Mouse (Mus musculus) intestine, embryonic 16.5 days (tissue): ENCODE measurements at regions not wholly inside any gene's neighbourhood (a gene's known extent, or its start where the extent isn't known, plus 50 kb on each side); places are given as distances from the start of the nearest gene placed in this dataset.

Source experiments
- ATAC-seq: fragments of 200-750 bp; cut with Nextera tagmentation; 2 replicates; pipeline ENCODE4 v1.8.0; 2017; ENCODE audit warnings: moderate TSS enrichment, moderate library complexity
- H3K27ac ChIP-seq: fragments of 300-500 bp; sonication (generic); 2 replicates; pipeline ENCODE4 v1.5.1; 2014; ENCODE audit warnings: mild to moderate bottlenecking, low read length
- H3K27me3 ChIP-seq: fragments of 300-500 bp; sonication (generic); replicated peaks from 2 replicates; pipeline ENCODE4 v1.6.1; 2014; ENCODE audit warnings: low read length, control low read depth, mixed read lengths; ENCODE audit not compliant: control insufficient read depth, insufficient read depth
- H3K36me3 ChIP-seq: fragments of 300-500 bp; sonication (generic); 2 replicates; pipeline ENCODE4 v1.6.1; 2014; ENCODE audit warnings: low read length, control low read depth; ENCODE audit not compliant: control insufficient read depth, insufficient read depth
- H3K4me1 ChIP-seq: fragments of 300-500 bp; sonication (generic); 2 replicates; pipeline ENCODE4 v1.6.1; 2014; ENCODE audit warnings: low read length, control low read depth, mixed read lengths; ENCODE audit not compliant: control insufficient read depth, insufficient read depth
- H3K4me2 ChIP-seq: fragments of 300-500 bp; sonication (generic); 2 replicates; pipeline ENCODE4 v1.6.1; 2014; ENCODE audit warnings: low read depth, low read length, control low read depth
- H3K4me3 ChIP-seq: fragments of 300-500 bp; sonication (generic); 2 replicates; pipeline ENCODE4 v1.5.1; 2014; ENCODE audit warnings: mild to moderate bottlenecking, low read length
- H3K9ac ChIP-seq: fragments of 300-500 bp; sonication (generic); 2 replicates; pipeline ENCODE4 v1.6.1; 2014; ENCODE audit warnings: low read depth, low read length
- H3K9me3 ChIP-seq: fragments of 300-500 bp; sonication (generic); 2 replicates; pipeline ENCODE4 v1.6.1; 2016; ENCODE audit warnings: low read length, control low read depth; ENCODE audit not compliant: control insufficient read depth
- WGBS: fragments of 180-500 bp; shearing (Covaris S2); extraction: QIAGEN DNeasy Blood & Tissue Kit; methylation state at CpG from one replicate; pipeline ENCODE4 v1.1.7; 2014; 5-methylcytosine and 5-hydroxymethylcytosine counted together

DNA sequence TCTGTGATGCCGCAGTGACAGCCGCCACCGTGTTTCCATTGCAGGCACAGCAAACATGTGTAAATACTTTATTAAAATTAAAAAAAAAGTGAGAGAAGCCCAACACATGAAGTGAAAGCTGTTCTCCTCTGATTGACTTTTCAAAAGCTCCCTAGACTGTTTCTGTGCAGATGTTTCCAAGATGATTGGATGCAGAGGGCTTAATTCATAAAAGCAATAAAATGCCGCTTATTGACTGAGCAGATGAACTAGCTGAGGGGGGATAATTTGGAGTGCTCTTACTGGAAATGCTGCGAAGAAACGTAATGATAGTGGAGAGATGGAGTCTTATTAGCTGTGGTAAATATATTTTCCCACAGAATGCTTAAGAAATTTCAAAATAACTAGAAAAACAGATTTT is 170.4 kb downstream of the Rnf144a start:
- no peak overlapping the region for H3K4me2 ChIP-seq
- no peaks in the 10 kb centered on the region for H3K36me3 ChIP-seq
- H3K9ac ChIP-seq, result no peak overlapping the region
- 87% methylated on average over 6 of the region's 6 CpGs for WGBS
- H3K27me3 ChIP-seq, result no peaks in the 10 kb centered on the region
- no peak overlapping the region for H3K4me3 ChIP-seq
- H3K9me3 ChIP-seq, result no peaks in the 10 kb centered on the region
- no peak for ATAC-seq
- H3K27ac ChIP-seq, result no peak overlapping the region
- no peaks in the 10 kb centered on the region for H3K4me1 ChIP-seq

DNA sequence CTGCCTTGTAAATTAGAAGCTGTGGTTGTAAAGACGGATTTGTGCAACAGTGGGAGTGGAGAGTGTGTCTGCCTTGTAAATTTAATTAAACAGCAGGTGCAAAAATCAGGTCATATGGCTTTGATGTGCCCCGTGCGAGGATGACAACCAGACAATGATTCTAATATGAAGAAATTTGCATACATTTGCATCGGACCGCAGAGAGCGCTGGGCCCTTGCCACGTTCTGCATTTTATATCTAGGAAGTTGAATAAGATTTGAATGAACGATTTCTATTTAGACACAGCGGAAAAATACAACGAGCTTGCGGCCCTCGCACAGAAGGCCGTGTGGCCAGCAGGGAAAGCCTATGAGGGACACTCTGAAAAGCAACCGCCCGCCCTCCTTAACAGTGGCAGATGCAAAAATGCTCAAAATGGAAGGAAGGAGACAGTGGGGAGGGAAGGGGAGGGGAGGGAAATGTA is 187.5 kb downstream of the Rnf144a start:
- Histone ChIP-seq H3K9ac (no peak overlapping the region), H3K36me3 (no peaks in the 10 kb centered on the region), H3K4me3 (no peak overlapping the region), H3K9me3 (no peaks in the 10 kb centered on the region), H3K27me3 (no peaks in the 10 kb centered on the region), H3K4me1 (no peaks in the 10 kb centered on the region), H3K4me2 (no peak overlapping the region), H3K27ac (no peak overlapping the region)
- WGBS, result 86% methylated on average over 15 of the region's 15 CpGs
- ATAC-seq, result no peak

DNA sequence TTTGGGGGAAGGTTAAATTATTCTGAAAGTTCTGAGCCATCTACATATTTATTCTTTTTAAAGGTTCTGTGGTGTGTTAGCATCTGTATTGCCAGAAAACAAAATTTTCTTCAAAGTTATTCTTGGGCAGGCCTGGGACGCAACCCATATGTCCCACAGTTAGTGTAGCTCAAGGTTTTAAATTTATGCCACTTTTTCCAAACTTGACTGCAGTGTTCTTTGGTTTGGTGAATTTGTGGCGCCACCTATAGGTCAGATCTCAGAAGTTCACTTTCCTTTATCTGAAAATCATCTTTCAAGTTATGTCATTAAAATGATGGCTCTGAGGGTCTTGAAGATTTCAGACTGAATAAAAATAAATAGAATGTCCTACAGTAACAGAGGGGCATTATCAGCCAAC is 188.7 kb downstream of the Rnf144a start:
- H3K36me3 ChIP-seq, result no peaks in the 10 kb centered on the region
- 8% methylated on average over 2 of the region's 2 CpGs for WGBS
- no peaks in the 10 kb centered on the region for H3K4me1 ChIP-seq
- no peak overlapping the region for H3K27ac ChIP-seq
- no peak overlapping the region for H3K9ac ChIP-seq
- H3K4me3 ChIP-seq, result no peak overlapping the region
- H3K9me3 ChIP-seq, result no peaks in the 10 kb centered on the region
- no peaks in the 10 kb centered on the region for H3K27me3 ChIP-seq
- ATAC-seq, result no peak
- no peak overlapping the region for H3K4me2 ChIP-seq

DNA sequence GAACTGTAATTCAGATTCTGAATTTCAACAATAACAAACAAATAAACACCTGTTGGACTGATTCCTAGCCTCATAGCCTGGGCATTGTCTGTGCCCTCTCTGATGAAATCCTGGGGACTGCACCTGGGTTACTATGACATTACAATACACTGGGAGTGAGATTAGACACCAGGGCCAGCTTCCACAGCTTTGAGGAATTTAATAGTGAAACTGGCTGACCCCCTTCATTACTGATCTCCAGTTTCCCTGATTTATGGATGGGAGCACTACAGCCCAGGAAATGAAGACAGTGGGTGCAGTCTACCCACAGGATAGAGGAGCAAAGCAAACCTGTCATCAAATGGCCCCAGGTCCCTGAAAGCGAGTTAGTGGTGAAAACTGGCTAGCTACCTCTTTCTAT is 202.6 kb downstream of the Rnf144a start:
- ATAC-seq, result no peak
- H3K9me3 ChIP-seq, result no peaks in the 10 kb centered on the region
- WGBS, result 79% methylated on average over 1 of the region's 1 CpGs
- no peak overlapping the region for H3K4me3 ChIP-seq
- H3K27me3 ChIP-seq, result no peaks in the 10 kb centered on the region
- H3K4me2 ChIP-seq, result no peak overlapping the region
- H3K4me1 ChIP-seq, result no peaks in the 10 kb centered on the region
- no peaks in the 10 kb centered on the region for H3K36me3 ChIP-seq
- H3K9ac ChIP-seq, result no peak overlapping the region
- H3K27ac ChIP-seq, result no peak overlapping the region

DNA sequence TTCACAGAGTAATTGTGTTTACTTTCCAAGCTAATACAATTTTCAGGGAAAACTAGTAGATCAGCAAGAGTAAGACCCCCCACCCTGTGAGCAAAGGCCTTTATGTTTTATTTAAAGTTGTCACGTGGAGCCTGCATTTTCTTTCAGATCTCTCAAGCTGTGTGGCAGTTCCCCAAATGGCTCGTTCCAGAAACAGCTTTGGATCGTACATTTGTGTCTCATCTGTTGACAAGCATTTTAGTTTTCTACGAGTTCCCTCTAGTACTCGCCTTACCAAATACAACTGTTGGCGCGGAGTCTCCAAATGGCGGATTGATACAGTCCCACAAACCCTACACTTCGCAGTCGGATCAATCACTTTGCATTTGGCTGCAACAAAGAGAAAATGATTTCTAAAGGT is 203.6 kb downstream of the Rnf144a start:
- no peaks in the 10 kb centered on the region for H3K36me3 ChIP-seq
- no peaks in the 10 kb centered on the region for H3K4me1 ChIP-seq
- H3K9me3 ChIP-seq, result no peaks in the 10 kb centered on the region
- no peak for ATAC-seq
- no peak overlapping the region for H3K4me3 ChIP-seq
- no peaks in the 10 kb centered on the region for H3K27me3 ChIP-seq
- H3K27ac ChIP-seq, result no peak overlapping the region
- H3K9ac ChIP-seq, result no peak overlapping the region
- no peak overlapping the region for H3K4me2 ChIP-seq
- WGBS, result 68% methylated on average over 10 of the region's 10 CpGs

DNA sequence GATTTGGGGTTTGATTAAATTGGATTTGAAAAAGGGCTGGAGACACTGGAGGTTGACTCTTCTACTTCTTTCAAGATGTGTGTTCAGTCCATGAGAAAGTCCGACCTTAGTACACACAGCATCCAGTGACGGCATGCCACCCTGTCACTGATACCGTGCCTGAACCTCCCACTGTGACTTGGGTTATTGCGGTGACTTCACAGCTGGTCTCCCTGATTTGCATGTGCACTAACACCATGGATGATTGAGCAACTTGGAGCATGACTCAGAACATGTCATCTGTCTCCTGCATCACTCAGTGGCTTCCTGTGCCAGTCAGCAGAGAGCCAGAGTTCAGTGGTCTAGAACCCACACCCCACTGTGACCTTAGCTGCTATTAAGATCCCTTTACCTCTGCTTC is 208.3 kb downstream of the Rnf144a start:
- Histone ChIP-seq H3K9me3 (no peaks in the 10 kb centered on the region), H3K27ac (no peak overlapping the region), H3K27me3 (no peaks in the 10 kb centered on the region), H3K4me1 (no peaks in the 10 kb centered on the region), H3K4me2 (no peak overlapping the region), H3K36me3 (no peaks in the 10 kb centered on the region), H3K9ac (no peak overlapping the region), H3K4me3 (no peak overlapping the region)
- ATAC-seq, result no peak
- WGBS, result 89% methylated on average over 4 of the region's 4 CpGs

DNA sequence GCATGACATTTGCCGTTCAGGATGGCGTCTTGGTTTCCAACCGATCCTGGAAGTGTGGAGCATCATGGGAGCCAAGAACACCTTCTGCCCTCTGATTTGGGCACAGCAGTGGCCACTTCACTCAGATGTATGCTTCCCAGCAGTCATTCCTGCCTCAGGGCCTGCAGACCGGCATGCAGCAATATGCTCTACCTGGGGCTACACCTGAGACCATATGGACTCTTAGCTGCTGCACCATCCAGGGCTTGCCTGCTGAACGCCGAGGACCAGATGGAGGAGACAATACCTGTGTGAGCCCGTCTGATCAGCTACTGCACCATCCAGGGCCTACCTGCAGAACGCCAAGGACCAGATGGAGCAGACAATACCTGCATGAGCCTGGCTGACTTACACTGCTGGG is 209.0 kb downstream of the Rnf144a start:
- Histone ChIP-seq H3K27me3 (no peaks in the 10 kb centered on the region), H3K9ac (no peak overlapping the region), H3K36me3 (no peaks in the 10 kb centered on the region), H3K27ac (no peak overlapping the region), H3K4me1 (no peaks in the 10 kb centered on the region), H3K9me3 (no peaks in the 10 kb centered on the region), H3K4me3 (no peak overlapping the region), H3K4me2 (no peak overlapping the region)
- ATAC-seq, result no peak
- WGBS, result 91% methylated on average over 8 of the region's 8 CpGs

DNA sequence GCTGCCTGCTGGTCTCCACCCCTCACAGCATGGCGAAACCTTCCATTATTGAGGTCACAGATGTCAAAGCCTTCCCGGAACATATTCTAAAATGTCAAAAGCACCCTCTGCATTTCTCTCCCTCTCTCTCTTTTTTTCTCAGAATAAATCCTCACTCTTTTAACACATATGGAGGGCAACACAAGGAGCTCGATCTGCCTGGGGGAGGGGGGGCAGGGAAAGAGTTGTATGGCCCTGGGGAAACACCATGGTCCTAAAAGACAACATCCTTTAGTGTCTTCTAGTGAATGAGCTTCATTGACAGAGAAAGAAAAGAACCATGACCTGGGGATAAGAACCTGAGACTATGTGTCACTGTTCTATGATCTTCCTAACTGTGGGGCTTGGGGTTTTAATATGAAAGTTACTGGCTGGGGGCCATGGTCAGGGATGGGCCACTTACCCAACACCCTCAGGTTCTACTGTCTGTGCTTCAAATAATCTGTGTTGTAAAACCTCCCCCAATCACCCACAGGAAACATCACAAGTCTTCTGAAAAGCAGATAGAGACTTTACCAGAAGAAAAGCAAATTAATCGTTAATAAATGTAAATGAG is 223.0 kb downstream of the Rnf144a start:
- Histone ChIP-seq H3K36me3 (no peaks in the 10 kb centered on the region), H3K9me3 (no peaks in the 10 kb centered on the region), H3K27me3 (no peaks in the 10 kb centered on the region), H3K4me3 (no peak overlapping the region), H3K4me2 (no peak overlapping the region), H3K27ac (no peak overlapping the region), H3K9ac (no peak overlapping the region), H3K4me1 (no peaks in the 10 kb centered on the region)
- ATAC-seq, result no peak
- 68% methylated on average over 4 of the region's 4 CpGs for WGBS

DNA sequence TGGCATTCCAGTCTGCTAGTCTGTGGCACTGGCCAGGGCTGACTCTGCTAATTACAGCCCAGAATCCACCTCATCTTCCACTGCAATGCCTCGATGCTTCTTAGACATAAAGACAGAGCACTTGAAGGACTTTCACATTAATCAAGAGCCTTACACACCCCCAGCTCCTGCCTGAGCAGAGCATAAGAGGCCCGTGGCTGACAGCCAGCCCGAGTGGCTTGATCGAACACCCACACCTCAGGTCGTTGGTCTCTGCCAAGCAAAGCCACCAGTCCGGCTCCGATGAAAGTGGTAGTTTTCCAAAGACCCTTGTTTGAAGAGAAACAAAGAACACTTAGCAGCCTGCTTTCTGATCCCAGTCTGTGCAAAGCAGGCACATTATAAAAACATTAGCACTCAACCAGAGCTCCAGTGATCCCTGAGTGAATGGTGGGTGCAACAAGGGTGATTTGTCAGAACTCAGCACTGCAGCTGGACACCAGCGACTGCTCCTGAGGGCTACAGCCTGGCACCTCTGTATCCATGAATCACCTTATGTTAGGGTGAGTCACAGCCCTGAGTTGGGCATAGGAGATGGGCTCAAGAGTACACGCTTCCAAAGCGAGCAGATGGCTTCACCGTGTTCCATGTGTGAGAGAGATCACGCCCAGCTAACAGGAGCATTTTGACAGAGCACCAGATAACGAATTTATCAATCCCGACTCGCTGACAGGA is 223.6 kb downstream of the Rnf144a start:
- no peak overlapping the region for H3K9ac ChIP-seq
- no peaks in the 10 kb centered on the region for H3K36me3 ChIP-seq
- no peaks in the 10 kb centered on the region for H3K9me3 ChIP-seq
- no peak for ATAC-seq
- no peak overlapping the region for H3K27ac ChIP-seq
- H3K4me1 ChIP-seq, result no peaks in the 10 kb centered on the region
- H3K27me3 ChIP-seq, result no peaks in the 10 kb centered on the region
- 48% methylated on average over 15 of the region's 15 CpGs for WGBS
- H3K4me2 ChIP-seq, result no peak overlapping the region
- H3K4me3 ChIP-seq, result no peak overlapping the region

DNA sequence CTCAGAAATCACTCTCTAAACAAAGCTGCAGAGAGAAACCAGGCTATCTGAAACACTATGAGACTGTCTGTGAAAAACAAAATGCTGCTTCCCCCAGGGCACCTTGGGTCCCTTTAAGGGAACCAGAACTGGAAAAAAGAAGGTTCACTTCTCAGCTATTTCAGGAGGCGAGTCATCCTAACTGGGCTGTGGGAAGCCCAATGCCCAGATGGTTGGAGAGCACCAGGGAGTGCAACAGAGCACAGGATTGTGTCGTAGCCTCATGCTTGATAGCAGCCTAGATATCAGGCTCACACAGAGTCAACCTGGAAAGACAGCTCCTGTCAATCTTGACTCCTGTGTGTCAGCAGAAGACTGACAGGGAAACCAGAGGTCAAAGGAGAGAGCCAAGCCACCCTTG is 226.1 kb downstream of the Rnf144a start:
- H3K9me3 ChIP-seq, result no peaks in the 10 kb centered on the region
- no peaks in the 10 kb centered on the region for H3K36me3 ChIP-seq
- H3K4me2 ChIP-seq, result no peak overlapping the region
- no peak for ATAC-seq
- H3K9ac ChIP-seq, result no peak overlapping the region
- no peak overlapping the region for H3K4me3 ChIP-seq
- WGBS, result 61% methylated on average over 2 of the region's 2 CpGs
- no peak overlapping the region for H3K27ac ChIP-seq
- no peaks in the 10 kb centered on the region for H3K27me3 ChIP-seq
- H3K4me1 ChIP-seq, result no peaks in the 10 kb centered on the region
